Mouse (Mus musculus) gonadal fat pad, adult 2 months (tissue): ENCODE data around the gene Csf3r. TPM values are rescaled to one million over a fixed set of nuclear protein-coding genes. Genes with fewer than 3 reads are reported as not detected.
"Not testable (repeated sequence)": the region's sequence is repeated elsewhere in the genome, so short reads cannot be mapped to it uniquely, and the experiment has no call there.

ENCODE experiments used
- DNase-seq: peaks from one replicate; pipeline ENCODE4 v3.0.0-alpha.2; 2012; ENCODE audit warnings: low read depth
- polyA plus RNA-seq: library from polyadenylated mRNA; depleted of rRNA; stranded (reverse); fragments of >200 nt; gene quantifications from 2 replicates; pipeline ENCODE4 v1.2.3, GENCODE M21; 2012; rRNA removed

The Csf3r gene
- polyA plus RNA-seq: 2.2 and 4.7 TPM in 2 replicates

GRCm38 (mm10) chr4:126024303-126024900, at the start of gene Csf3r:
Csf3r (plus strand) TSS chr4:126024550.
- DNase-seq: no peak

GRCm38 (mm10) chr4:125977768-125978167, 46.6 kb upstream of the Csf3r start:
- no peak for DNase-seq

- DNase-seq: no peak
Observed at GRCm38 (mm10) chr4:125983279-125983678, 41.1 kb upstream of the Csf3r start.

- DNase-seq: not testable (repeated sequence)
Observed at GRCm38 (mm10) chr4:125985703-125986102, 38.6 kb upstream of the Csf3r start.

GRCm38 (mm10) chr4:125987071-125987470, 37.3 kb upstream of the Csf3r start:
- DNase-seq: no peak

GRCm38 (mm10) chr4:125989061-125989460, 35.3 kb upstream of the Csf3r start:
- no peak for DNase-seq

GRCm38 (mm10) chr4:125990143-125990542, 34.2 kb upstream of the Csf3r start:
- DNase-seq: no peak

- no peak for DNase-seq
Observed at GRCm38 (mm10) chr4:125992206-125992605, 32.1 kb upstream of the Csf3r start.

GRCm38 (mm10) chr4:125992906-125993305, 31.4 kb upstream of the Csf3r start:
- DNase-seq: no peak

GRCm38 (mm10) chr4:125996576-125996975, 27.8 kb upstream of the Csf3r start:
- no peak for DNase-seq

GRCm38 (mm10) chr4:125997826-125998225, 26.5 kb upstream of the Csf3r start:
- no peak for DNase-seq

GRCm38 (mm10) chr4:126001311-126002199, 22.8 kb upstream of the Csf3r start:
- DNase-seq: no peak

GRCm38 (mm10) chr4:126017676-126018332, 6.5 kb upstream of the Csf3r start:
- no peak for DNase-seq

- DNase-seq: no peak
Observed at GRCm38 (mm10) chr4:126018966-126019538, 5.3 kb upstream of the Csf3r start.

GRCm38 (mm10) chr4:126025801-126026200, 1.5 kb downstream of the Csf3r start:
- no peak for DNase-seq

GRCm38 (mm10) chr4:126027980-126028379, 3.6 kb downstream of the Csf3r start:
- DNase-seq: no peak

- DNase-seq: no peak
Observed at GRCm38 (mm10) chr4:126029042-126029441, 4.7 kb downstream of the Csf3r start.

GRCm38 (mm10) chr4:126030705-126031104, 6.4 kb downstream of the Csf3r start:
- DNase-seq: no peak

- no peak for DNase-seq
Observed at GRCm38 (mm10) chr4:126035413-126035812, 11.1 kb downstream of the Csf3r start.

- DNase-seq: peak; percentile 50
Observed at GRCm38 (mm10) chr4:126046851-126047585, 22.7 kb downstream of the Csf3r start, which contains the start of gene Mrps15. Mrps15 (plus strand) TSS chr4:126046925.

- DNase-seq: peak; percentile 59
Observed at GRCm38 (mm10) chr4:126051617-126052016, 27.3 kb downstream of the Csf3r start.
